Mouse (Mus musculus): ENCODE data around the gene Nxpe4.

Nxpe4 gene

GRCm38 (mm10) chr9:48338783-48339455 is 177.1 kb downstream of the Nxpe4 start:
- DNase-seq, result no peak

GRCm38 (mm10) chr9:48339563-48339962 is 177.7 kb downstream of the Nxpe4 start:
- DNase-seq, result no peak

GRCm38 (mm10) chr9:48340708-48341380 is 179.0 kb downstream of the Nxpe4 start:
- DNase-seq, result no peak

- DNase-seq, result no peak
Measured at GRCm38 (mm10) chr9:48345456-48345855, 183.6 kb downstream of the Nxpe4 start.

GRCm38 (mm10) chr9:48345866-48346265 is 184.0 kb downstream of the Nxpe4 start:
- DNase-seq, result no peak

- DNase-seq, result no peak
Measured at GRCm38 (mm10) chr9:48353148-48353698, 191.4 kb downstream of the Nxpe4 start, which contains the start of gene Nxpe2. Gene Nxpe2, minus strand, starts transcription at chr9:48353454.

- no peak for DNase-seq
Measured at GRCm38 (mm10) chr9:48354122-48354521, 192.3 kb downstream of the Nxpe4 start.

- peak; percentile 79 for DNase-seq
Measured at GRCm38 (mm10) chr9:48354793-48355192, 193.0 kb downstream of the Nxpe4 start.

GRCm38 (mm10) chr9:48357097-48357496 is 195.3 kb downstream of the Nxpe4 start:
- DNase-seq, result no peak

- no peak for DNase-seq
Measured at GRCm38 (mm10) chr9:48360826-48361225, 199.0 kb downstream of the Nxpe4 start.

- DNase-seq, result no peak
Measured at GRCm38 (mm10) chr9:48361815-48362631, 200.2 kb downstream of the Nxpe4 start.

GRCm38 (mm10) chr9:48362743-48363142 is 200.9 kb downstream of the Nxpe4 start:
- no peak for DNase-seq

- DNase-seq, result no peak
Measured at GRCm38 (mm10) chr9:48373232-48373878, 211.5 kb downstream of the Nxpe4 start.

GRCm38 (mm10) chr9:48374357-48374756 is 212.5 kb downstream of the Nxpe4 start:
- no peak for DNase-seq

- DNase-seq, result no peak
Measured at GRCm38 (mm10) chr9:48388451-48388850, 226.6 kb downstream of the Nxpe4 start.

- DNase-seq, result no peak
Measured at GRCm38 (mm10) chr9:48389983-48390382, 228.2 kb downstream of the Nxpe4 start.

GRCm38 (mm10) chr9:48403590-48404209 is 241.9 kb downstream of the Nxpe4 start:
- DNase-seq, result no peak

- DNase-seq, result no peak
Measured at GRCm38 (mm10) chr9:48404687-48405086, 242.9 kb downstream of the Nxpe4 start.

GRCm38 (mm10) chr9:48407549-48408327 is 245.9 kb downstream of the Nxpe4 start:
- no peak for DNase-seq

GRCm38 (mm10) chr9:48410217-48411035 is 248.6 kb downstream of the Nxpe4 start:
- no peak for DNase-seq

GRCm38 (mm10) chr9:48413591-48413990 is 251.8 kb downstream of the Nxpe4 start:
- DNase-seq, result no peak
